9 mouse cellular contexts compared by ENCODE assay signal in genomic region chr15:100470037-100470436, GRCm38 (mm10). TPM values are rescaled to one million over a fixed set of nuclear protein-coding genes. Genes with fewer than 3 reads are reported as not detected.
A peak's percentile ranks its signal among the peaks of the same experiment; 100 is the strongest.
DNase-seq lines count a peak whose midpoint lies in the region; ATAC-seq and TF ChIP-seq lines count a peak whose summit lies in the region.
"Had no signal": no experiment of that assay in that cellular context is flagged by ENCODE, and none has a peak within 500 bp of the region (broad histone marks: within the 10 kb centered on the region; RNA-seq: fewer than 3 reads in every experiment).

No protein-coding gene starts in this region.

- 0 out of 2 replicates have a peak overlapping the region, but pooled peaks have one; percentile 87 for H3K9ac ChIP-seq in forebrain, embryonic 15.5 days (replicated peaks)
- H3K9ac ChIP-seq in neural tube, embryonic 15.5 days (replicated peaks) = peak overlapping the region; percentile 87

- DNase-seq in left cerebral cortex, adult 2 months (ENCODE audit: extremely low spot score in 1 of 2, low spot score in 2 of 2) = no peak
- no peak for DNase-seq in left cerebral cortex, adult 8-10 months (ENCODE audit: low spot score in 2 of 2)
- DNase-seq in limb, embryonic 10.5 days (ENCODE audit: low spot score) = no peak
- DNase-seq in testis, postnatal 14 days (ENCODE audit: low spot score) = no peak
- no peak for DNase-seq in ovary, adult 18-20 months (ENCODE audit: low spot score)
- no peak for DNase-seq in Muller cell, postnatal 12 days (ENCODE audit: inconsistent ontology term)

- intact Hi-C loops in left cerebral cortex, adult 2 months (cut with DNase I) = no loop called here

- H3K4me1 ChIP-seq in forebrain, embryonic 15.5 days = peaks cover 34% of the 10 kb centered on the region
- peaks cover 22% of the 10 kb centered on the region for H3K4me1 ChIP-seq in limb, embryonic 10.5 days
- H3K4me1 ChIP-seq in neural tube, embryonic 15.5 days = peaks cover 29% of the 10 kb centered on the region

- H3K4me3 ChIP-seq in left cerebral cortex, adult 2 months = peak overlapping the region; percentile 97
- peak overlapping the region; percentile 85 for H3K4me3 ChIP-seq in forebrain, embryonic 15.5 days
- peak overlapping the region; percentile 87 for H3K4me3 ChIP-seq in limb, embryonic 10.5 days
- peak overlapping the region; percentile 82 for H3K4me3 ChIP-seq in neural tube, embryonic 15.5 days (replicated peaks)

- no peaks in the 10 kb centered on the region for H3K9me3 ChIP-seq in forebrain, embryonic 15.5 days
- no peaks in the 10 kb centered on the region for H3K9me3 ChIP-seq in limb, embryonic 10.5 days (replicated peaks)
- H3K9me3 ChIP-seq in neural tube, embryonic 15.5 days (replicated peaks) = no peaks in the 10 kb centered on the region

- H3K4me2 ChIP-seq in forebrain, embryonic 15.5 days (replicated peaks) = peak overlapping the region; percentile 84
- H3K4me2 ChIP-seq in neural tube, embryonic 15.5 days = peak overlapping the region; percentile 86

- H3K27ac ChIP-seq in left cerebral cortex, adult 2 months = no peak overlapping the region
- H3K27ac ChIP-seq in forebrain, embryonic 15.5 days (replicated peaks) = no peak overlapping the region
- no peak overlapping the region for H3K27ac ChIP-seq in limb, embryonic 10.5 days
- H3K27ac ChIP-seq in neural tube, embryonic 15.5 days (replicated peaks) = no peak overlapping the region

- TF ChIP-seq CTCF in left cerebral cortex, adult 2 months (IDR thresholded peaks at IDR 0.05) = no peak

- no peak for ATAC-seq in forebrain, embryonic 15.5 days (replicated peaks)
- ATAC-seq in neural tube, embryonic 15.5 days (ENCODE audit: low FRiP score) = no peak

- WGBS in forebrain, embryonic 15.5 days = 69% methylated on average over 10 of the region's 10 CpGs
- WGBS in limb, embryonic 10.5 days = 77% methylated on average over 10 of the region's 10 CpGs
- WGBS in neural tube, embryonic 15.5 days = 68% methylated on average over 10 of the region's 10 CpGs

- H3K36me3 ChIP-seq in forebrain, embryonic 15.5 days = peaks cover 34% of the 10 kb centered on the region
- peaks cover 36% of the 10 kb centered on the region for H3K36me3 ChIP-seq in limb, embryonic 10.5 days
- H3K36me3 ChIP-seq in neural tube, embryonic 15.5 days = peaks cover 31% of the 10 kb centered on the region

- H3K27me3 ChIP-seq in forebrain, embryonic 15.5 days = no peaks in the 10 kb centered on the region
- no peaks in the 10 kb centered on the region for H3K27me3 ChIP-seq in limb, embryonic 10.5 days (ENCODE audit: low read depth, poor library complexity, severe bottlenecking)
- H3K27me3 ChIP-seq in neural tube, embryonic 15.5 days (replicated peaks) = no peaks in the 10 kb centered on the region

RNA-seq across cellular contexts. Expression of gene Letmd1, which starts 1.2 kb away (rescaled TPM):
- 10 to 100 TPM; 59.6 to 62.1 TPM for total RNA-seq in left cerebral cortex, adult 2 months (2021)
- total RNA-seq in left cerebral cortex, adult 8-10 months (2022) = 10 to 100 TPM; 55.3 to 64.5 (median 57.5) TPM
- polyA plus RNA-seq in forebrain, embryonic 15.5 days (2015; fragmentation: Nextera tagmentation; extraction: Ambion mirVana) = 51.5 and 52.3 TPM in 2 replicates
- polyA plus RNA-seq in limb, embryonic 10.5 days (2016; fragmentation: Nextera tagmentation; extraction: Ambion mirVana) = 29.7 and 31.4 TPM in 2 replicates
- 50.6 and 57.2 TPM in 2 replicates for polyA plus RNA-seq in neural tube, embryonic 15.5 days (2015; fragmentation: Nextera tagmentation; extraction: Ambion mirVana)

RNA-seq across cellular contexts. Expression of gene Csrnp2, which starts 25.3 kb away (rescaled TPM):
- 10 to 100 TPM; 35.3 to 36.3 TPM for total RNA-seq in left cerebral cortex, adult 2 months (2021)
- 10 to 100 TPM; 29.1 to 31.5 (median 31.2) TPM for total RNA-seq in left cerebral cortex, adult 8-10 months (2022)
- 54.9 and 55.6 TPM in 2 replicates for polyA plus RNA-seq in forebrain, embryonic 15.5 days (2015; fragmentation: Nextera tagmentation; extraction: Ambion mirVana)
- 24.8 and 28.2 TPM in 2 replicates for polyA plus RNA-seq in limb, embryonic 10.5 days (2016; fragmentation: Nextera tagmentation; extraction: Ambion mirVana)
- polyA plus RNA-seq in neural tube, embryonic 15.5 days (2015; fragmentation: Nextera tagmentation; extraction: Ambion mirVana) = 34.1 and 37.9 TPM in 2 replicates

RNA-seq across cellular contexts. Expression of gene Slc11a2, which starts 45.2 kb away (rescaled TPM):
- 10 to 100 TPM; 60.0 to 70.8 TPM for total RNA-seq in left cerebral cortex, adult 2 months (2021)
- 10 to 100 TPM; 47.1 to 69.7 (median 54.5) TPM for total RNA-seq in left cerebral cortex, adult 8-10 months (2022)
- polyA plus RNA-seq in forebrain, embryonic 15.5 days (2015; fragmentation: Nextera tagmentation; extraction: Ambion mirVana) = 22.2 and 23.5 TPM in 2 replicates
- 30.4 and 31.0 TPM in 2 replicates for polyA plus RNA-seq in limb, embryonic 10.5 days (2016; fragmentation: Nextera tagmentation; extraction: Ambion mirVana)
- polyA plus RNA-seq in neural tube, embryonic 15.5 days (2015; fragmentation: Nextera tagmentation; extraction: Ambion mirVana) = 23.5 and 24.2 TPM in 2 replicates

RNA-seq across cellular contexts. Expression of gene Gm5475, which starts 48.1 kb away (rescaled TPM):
- total RNA-seq in left cerebral cortex, adult 2 months (2021) = not detected
- total RNA-seq in left cerebral cortex, adult 8-10 months (2022) = under 1 TPM in 1 of 4 experiments, not detected in 3; 0.15 TPM
- polyA plus RNA-seq in forebrain, embryonic 15.5 days (2015; fragmentation: Nextera tagmentation; extraction: Ambion mirVana) = 0.06 TPM in 1 of 2 replicates, not detected in the other
- polyA plus RNA-seq in limb, embryonic 10.5 days (2016; fragmentation: Nextera tagmentation; extraction: Ambion mirVana) = 0.08 and 0.11 TPM in 2 replicates
- polyA plus RNA-seq in neural tube, embryonic 15.5 days (2015; fragmentation: Nextera tagmentation; extraction: Ambion mirVana) = 0.08 and 0.23 TPM in 2 replicates
- total RNA-seq: megakaryocyte-erythroid progenitor cell, adult 5-6 weeks had no signal
